Mouse (Mus musculus): ENCODE data around the gene Prim2. TPM values are rescaled to one million over a fixed set of nuclear protein-coding genes. Genes with fewer than 3 reads are reported as not detected.

Prim2 gene
- polyA plus RNA-seq, 1 experiment from 2014 or later = 16.1 TPM

DNA sequence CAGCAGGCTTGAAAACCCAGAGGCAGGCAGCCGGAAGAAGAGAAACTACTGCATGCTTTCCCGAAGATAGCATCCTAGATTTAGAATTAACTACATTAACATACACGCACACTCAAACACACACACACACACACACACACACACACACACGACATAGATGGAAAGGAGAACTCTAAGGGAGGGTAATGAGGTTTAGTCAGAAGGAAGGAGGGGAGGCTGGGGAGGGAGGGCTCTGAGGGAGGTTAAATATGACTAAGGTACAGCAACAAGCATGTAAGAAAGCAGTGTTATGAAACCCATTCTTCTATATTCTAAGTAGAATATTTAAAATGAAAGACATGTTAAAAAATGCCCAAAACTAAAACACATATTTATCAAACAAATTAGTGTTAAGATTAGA is 21.9 kb downstream of the Prim2 start:
- 0 out of 2 replicates have a peak, but pooled peaks cover 3% of the 10 kb centered on the region for H3K4me1 ChIP-seq (replicated peaks; ENCODE audit: insufficient read depth, low read length)
- WGBS = 69% methylated on average over 4 of the region's 4 CpGs
- TF ChIP-seq CTCF (IDR thresholded peaks at IDR 0.05; ENCODE audit: low read depth) = no peak
- no peaks in the 10 kb centered on the region for H3K9me3 ChIP-seq (replicated peaks; ENCODE audit: low read length)
- no peak overlapping the region for H3K27ac ChIP-seq
- peaks cover 12% of the 10 kb centered on the region; the same call in 1 of the 2 replicates for H3K36me3 ChIP-seq (ENCODE audit: insufficient read depth, low read length)
- H3K4me3 ChIP-seq (replicated peaks; ENCODE audit: low read depth, low read length) = no peak overlapping the region
- ATAC-seq (replicated peaks; ENCODE audit: low FRiP score, low read depth) (no peak), DNase-seq (ENCODE audit: low spot score) (no peak)
- no peak overlapping the region for H3K9ac ChIP-seq (ENCODE audit: low read depth, low read length)
- no peaks in the 10 kb centered on the region for H3K27me3 ChIP-seq (ENCODE audit: insufficient read depth, low read length)
- H3K4me2 ChIP-seq (ENCODE audit: low read length) = no peak overlapping the region

- TF ChIP-seq CTCF (IDR thresholded peaks at IDR 0.05; ENCODE audit: low read depth) = peak; percentile 60
- DNase-seq (ENCODE audit: low spot score) (peak; percentile 25), ATAC-seq (replicated peaks; ENCODE audit: low FRiP score, low read depth) (no peak)
- Histone ChIP-seq H3K27me3 (ENCODE audit: insufficient read depth, low read length) (no peaks in the 10 kb centered on the region), H3K4me1 (replicated peaks; ENCODE audit: insufficient read depth, low read length) (0 out of 2 replicates have a peak, but pooled peaks cover 3% of the 10 kb centered on the region), H3K4me3 (replicated peaks; ENCODE audit: low read depth, low read length) (no peak overlapping the region), H3K36me3 (ENCODE audit: insufficient read depth, low read length) (peaks cover 12% of the 10 kb centered on the region; the same call in 1 of the 2 replicates), H3K4me2 (ENCODE audit: low read length) (no peak overlapping the region), H3K27ac (no peak overlapping the region), H3K9ac (ENCODE audit: low read depth, low read length) (no peak overlapping the region), H3K9me3 (replicated peaks; ENCODE audit: low read length) (no peaks in the 10 kb centered on the region)
- WGBS = 69% methylated on average over 4 of the region's 4 CpGs
Measured at GRCm38 (mm10) chr1:33647173-33647572, 22.4 kb downstream of the Prim2 start.

GRCm38 (mm10) chr1:33645689-33646088 is 23.9 kb downstream of the Prim2 start:
- H3K27ac ChIP-seq = 0 out of 2 replicates have a peak overlapping the region, but pooled peaks have one; percentile 16
- DNase-seq (ENCODE audit: low spot score) = peak; percentile 50
- WGBS = 59% methylated on average over 1 of the region's 1 CpGs
- TF ChIP-seq CTCF (IDR thresholded peaks at IDR 0.05; ENCODE audit: low read depth) = no peak
- 0 out of 2 replicates have a peak, but pooled peaks cover 3% of the 10 kb centered on the region for H3K4me1 ChIP-seq (replicated peaks; ENCODE audit: insufficient read depth, low read length)
- no peak overlapping the region for H3K9ac ChIP-seq (ENCODE audit: low read depth, low read length)
- no peaks in the 10 kb centered on the region for H3K9me3 ChIP-seq (replicated peaks; ENCODE audit: low read length)
- no peak overlapping the region for H3K4me2 ChIP-seq (ENCODE audit: low read length)
- no peak for ATAC-seq (replicated peaks; ENCODE audit: low FRiP score, low read depth)
- H3K4me3 ChIP-seq (replicated peaks; ENCODE audit: low read depth, low read length) = no peak overlapping the region
- H3K27me3 ChIP-seq (ENCODE audit: insufficient read depth, low read length) = no peaks in the 10 kb centered on the region
- H3K36me3 ChIP-seq (ENCODE audit: insufficient read depth, low read length) = peaks cover 12% of the 10 kb centered on the region; the same call in 1 of the 2 replicates

GRCm38 (mm10) chr1:33641139-33641538 is 28.5 kb downstream of the Prim2 start:
- Histone ChIP-seq H3K4me3 (replicated peaks; ENCODE audit: low read depth, low read length) (no peak overlapping the region), H3K27me3 (ENCODE audit: insufficient read depth, low read length) (no peaks in the 10 kb centered on the region), H3K36me3 (ENCODE audit: insufficient read depth, low read length) (0 out of 2 replicates have a peak, but pooled peaks cover 8% of the 10 kb centered on the region), H3K9ac (ENCODE audit: low read depth, low read length) (no peak overlapping the region), H3K27ac (no peak overlapping the region), H3K9me3 (replicated peaks; ENCODE audit: low read length) (no peaks in the 10 kb centered on the region), H3K4me1 (replicated peaks; ENCODE audit: insufficient read depth, low read length) (0 out of 2 replicates have a peak, but pooled peaks cover 3% of the 10 kb centered on the region), H3K4me2 (ENCODE audit: low read length) (no peak overlapping the region)
- WGBS = 90% methylated on average over 2 of the region's 2 CpGs
- TF ChIP-seq CTCF (IDR thresholded peaks at IDR 0.05; ENCODE audit: low read depth) = no peak
- DNase-seq (ENCODE audit: low spot score) (no peak), ATAC-seq (replicated peaks; ENCODE audit: low FRiP score, low read depth) (no peak)

DNA sequence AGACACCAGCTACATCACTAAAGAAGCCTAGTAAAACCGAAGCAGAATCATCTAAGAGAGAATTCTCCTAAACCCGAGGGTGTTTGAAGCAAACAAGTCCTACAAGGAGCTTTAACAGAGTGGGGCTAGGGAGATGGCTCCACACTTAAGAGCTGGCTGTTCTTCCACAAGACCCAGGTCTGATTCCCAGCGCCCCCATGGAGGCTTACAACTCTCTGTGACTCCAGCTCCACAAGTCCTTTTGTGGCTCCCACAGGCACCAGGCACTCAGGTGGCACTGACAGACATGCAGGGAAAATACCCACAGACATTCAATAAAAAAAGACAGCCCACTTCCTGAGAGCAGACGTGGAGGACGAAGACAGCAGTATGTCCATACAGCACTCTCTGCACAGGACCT is 29.5 kb downstream of the Prim2 start:
- Histone ChIP-seq H3K9me3 (replicated peaks; ENCODE audit: low read length) (no peaks in the 10 kb centered on the region), H3K27me3 (ENCODE audit: insufficient read depth, low read length) (no peaks in the 10 kb centered on the region), H3K4me3 (replicated peaks; ENCODE audit: low read depth, low read length) (no peak overlapping the region), H3K36me3 (ENCODE audit: insufficient read depth, low read length) (0 out of 2 replicates have a peak, but pooled peaks cover 8% of the 10 kb centered on the region), H3K9ac (ENCODE audit: low read depth, low read length) (no peak overlapping the region), H3K4me1 (replicated peaks; ENCODE audit: insufficient read depth, low read length) (0 out of 2 replicates have a peak, but pooled peaks cover 3% of the 10 kb centered on the region), H3K4me2 (ENCODE audit: low read length) (no peak overlapping the region), H3K27ac (no peak overlapping the region)
- no peak for DNase-seq (ENCODE audit: low spot score)
- no peak for ATAC-seq (replicated peaks; ENCODE audit: low FRiP score, low read depth)
- 98% methylated on average over 5 of the region's 5 CpGs for whole genome bisulfite sequencing
- TF ChIP-seq CTCF (IDR thresholded peaks at IDR 0.05; ENCODE audit: low read depth) = no peak

GRCm38 (mm10) chr1:33639234-33639633 is 30.4 kb downstream of the Prim2 start:
- H3K9ac ChIP-seq (ENCODE audit: low read depth, low read length) = no peak overlapping the region
- 0 out of 2 replicates have a peak, but pooled peaks cover 6% of the 10 kb centered on the region for H3K36me3 ChIP-seq (ENCODE audit: insufficient read depth, low read length)
- no peaks in the 10 kb centered on the region for H3K27me3 ChIP-seq (ENCODE audit: insufficient read depth, low read length)
- no peak overlapping the region for H3K4me2 ChIP-seq (ENCODE audit: low read length)
- WGBS = 93% methylated on average over 7 of the region's 7 CpGs
- H3K4me3 ChIP-seq (replicated peaks; ENCODE audit: low read depth, low read length) = no peak overlapping the region
- H3K9me3 ChIP-seq (replicated peaks; ENCODE audit: low read length) = no peaks in the 10 kb centered on the region
- no peak overlapping the region for H3K27ac ChIP-seq
- H3K4me1 ChIP-seq (replicated peaks; ENCODE audit: insufficient read depth, low read length) = 0 out of 2 replicates have a peak, but pooled peaks cover 2% of the 10 kb centered on the region
- TF ChIP-seq CTCF (IDR thresholded peaks at IDR 0.05; ENCODE audit: low read depth) = no peak
- no peak for DNase-seq (ENCODE audit: low spot score)
- ATAC-seq (replicated peaks; ENCODE audit: low FRiP score, low read depth) = no peak

GRCm38 (mm10) chr1:33637827-33638226 is 31.8 kb downstream of the Prim2 start:
- Histone ChIP-seq H3K9me3 (replicated peaks; ENCODE audit: low read length) (no peaks in the 10 kb centered on the region), H3K27me3 (ENCODE audit: insufficient read depth, low read length) (no peaks in the 10 kb centered on the region), H3K4me2 (ENCODE audit: low read length) (no peak overlapping the region), H3K36me3 (ENCODE audit: insufficient read depth, low read length) (no peaks in the 10 kb centered on the region), H3K9ac (ENCODE audit: low read depth, low read length) (no peak overlapping the region), H3K4me3 (replicated peaks; ENCODE audit: low read depth, low read length) (no peak overlapping the region), H3K4me1 (replicated peaks; ENCODE audit: insufficient read depth, low read length) (no peaks in the 10 kb centered on the region), H3K27ac (no peak overlapping the region)
- DNase-seq (ENCODE audit: low spot score) = no peak
- no peak for ATAC-seq (replicated peaks; ENCODE audit: low FRiP score, low read depth)
- 93% methylated on average over 14 of the region's 14 CpGs for WGBS
- no peak for TF ChIP-seq CTCF (IDR thresholded peaks at IDR 0.05; ENCODE audit: low read depth)

All from kidney, postnatal 0 days (tissue).